Mouse (Mus musculus): ENCODE measurements around the gene Plcl1.

The Plcl1 gene

DNA sequence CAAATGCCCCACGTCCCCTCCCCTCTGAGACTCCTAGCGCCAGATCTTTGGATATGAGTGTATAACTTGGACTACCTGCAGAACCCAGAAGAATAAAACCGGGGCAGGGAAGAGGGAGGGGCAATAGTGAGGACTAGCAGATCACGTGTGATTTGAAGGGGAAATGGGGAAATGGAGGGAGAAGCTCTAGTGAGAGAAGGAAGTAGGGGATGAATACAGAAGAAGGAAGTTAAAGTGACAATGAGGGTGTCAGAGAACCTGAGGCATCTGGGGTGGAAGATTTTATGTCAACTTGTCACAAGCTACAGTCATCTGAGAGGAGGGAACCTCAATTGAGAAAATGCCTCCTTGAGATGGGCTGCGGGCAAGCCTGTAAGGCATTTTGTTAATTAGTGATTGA lies 119.4 kb downstream of the Plcl1 start:
- DNase-seq (ENCODE audit: low spot score), result no peak

DNA sequence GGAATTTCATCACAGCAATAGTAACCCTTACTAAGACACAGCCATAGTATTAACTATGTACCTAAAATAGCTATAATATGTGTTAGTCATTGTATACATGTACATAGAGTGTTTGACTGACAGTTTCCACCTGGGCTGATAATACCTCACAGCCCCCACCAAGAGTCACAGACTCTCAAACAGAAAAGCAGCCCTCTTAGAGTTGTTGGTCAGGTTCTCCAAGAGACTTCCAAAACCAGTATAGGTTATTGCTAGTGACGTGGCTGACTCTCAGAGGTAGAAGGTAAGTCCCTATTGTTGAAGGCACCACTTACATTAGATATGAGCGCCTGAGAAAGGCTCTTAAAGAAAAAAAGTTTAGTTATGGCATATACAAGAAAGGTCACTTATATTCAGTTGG lies 120.0 kb downstream of the Plcl1 start:
- no peak for DNase-seq (ENCODE audit: low spot score)

DNA sequence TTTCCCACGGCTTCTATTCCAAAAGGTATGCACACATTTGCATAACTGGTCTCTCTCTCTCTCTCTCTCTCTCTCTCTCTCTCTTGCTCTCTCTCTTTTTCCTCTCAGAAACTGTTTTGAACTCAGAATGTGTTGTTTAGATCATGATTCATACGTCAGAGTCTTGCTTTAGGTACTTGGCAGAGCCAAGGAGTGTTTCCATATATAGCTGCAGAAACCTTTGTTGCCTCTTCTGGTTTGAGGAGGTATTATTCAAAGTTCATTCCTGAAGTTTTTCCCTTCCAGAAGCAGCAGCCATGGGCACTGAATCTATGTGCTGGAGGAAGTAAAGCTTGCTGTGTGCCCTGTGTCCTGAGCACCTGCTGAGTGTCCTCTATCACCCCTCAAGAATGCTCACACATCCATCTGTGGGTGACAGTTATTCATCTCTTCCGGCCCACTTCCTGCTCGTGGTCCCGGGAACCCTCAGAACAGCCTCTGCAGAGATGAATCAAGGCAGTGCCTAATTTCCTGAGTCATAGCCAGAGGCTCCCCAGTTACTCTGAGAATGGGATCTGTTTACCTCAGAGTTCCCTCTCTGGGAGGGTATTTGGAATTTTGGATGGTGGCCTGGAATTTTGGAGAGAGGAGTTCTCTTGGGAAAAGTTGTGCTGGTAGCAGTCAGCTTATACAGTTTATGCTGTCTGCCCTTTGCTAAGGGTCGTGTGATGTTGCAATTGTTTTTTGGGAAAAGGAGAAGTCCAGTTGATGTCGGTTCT lies 123.0 kb downstream of the Plcl1 start:
- DNase-seq (ENCODE audit: low spot score), result no peak

DNA sequence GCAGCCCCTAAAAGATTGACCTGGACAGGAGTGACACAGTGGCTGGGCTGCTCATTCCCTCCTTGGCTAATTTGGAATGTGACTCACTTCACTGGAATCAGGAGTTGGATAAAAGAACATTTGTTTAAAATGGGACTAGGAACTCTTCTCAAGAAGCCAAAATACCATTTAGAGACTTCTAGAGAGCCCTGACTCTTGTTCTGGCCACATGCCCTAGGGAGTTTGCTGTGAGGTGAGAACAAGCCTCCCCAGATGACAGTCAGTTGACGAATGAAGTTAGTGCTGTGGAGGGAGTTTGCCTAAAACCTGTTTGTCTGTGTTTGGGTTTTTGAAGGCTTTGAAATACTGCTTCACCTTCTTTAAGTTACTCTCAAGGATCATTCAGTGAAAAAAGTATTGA lies 128.1 kb downstream of the Plcl1 start:
- no peak for DNase-seq (ENCODE audit: low spot score)

DNA sequence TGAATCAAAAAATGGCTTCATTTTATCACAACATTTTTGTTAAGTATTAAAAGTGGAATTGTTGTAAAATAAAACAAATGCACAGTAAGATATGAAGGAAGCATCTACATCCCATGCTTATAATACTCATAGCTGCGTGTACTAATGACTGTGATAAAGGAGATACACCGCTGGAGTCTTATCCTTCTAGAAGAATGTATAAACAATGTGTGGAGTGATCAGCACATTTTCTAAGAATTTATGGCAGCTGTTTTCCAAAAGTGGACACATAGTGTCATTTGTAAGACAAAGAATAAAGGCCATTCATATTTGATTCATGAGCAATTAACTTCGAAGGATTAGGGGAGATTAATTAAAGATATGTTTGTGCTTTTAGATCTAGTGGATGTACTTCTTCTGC lies 148.7 kb downstream of the Plcl1 start:
- no peak for DNase-seq (ENCODE audit: low spot score)

DNA sequence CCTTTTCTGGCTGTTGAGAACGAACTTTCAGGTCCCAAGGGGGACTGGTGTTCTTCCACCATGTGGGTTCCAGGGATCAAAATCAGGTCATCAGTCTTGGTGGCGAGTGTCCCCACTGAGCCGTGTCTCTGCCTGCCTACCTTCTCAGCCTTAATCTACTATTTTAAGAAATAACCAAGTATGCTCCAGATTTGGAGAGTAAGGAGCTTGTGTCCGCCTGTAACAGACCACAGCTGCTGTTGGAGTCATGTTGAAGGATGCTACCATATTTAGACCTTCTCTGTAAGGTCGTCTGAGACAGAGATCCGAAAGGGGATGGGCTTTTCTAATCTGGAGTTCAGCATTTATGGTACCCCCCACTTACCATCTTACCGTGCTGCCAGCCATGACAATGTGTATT lies 152.2 kb downstream of the Plcl1 start:
- no peak for DNase-seq (ENCODE audit: low spot score)

DNA sequence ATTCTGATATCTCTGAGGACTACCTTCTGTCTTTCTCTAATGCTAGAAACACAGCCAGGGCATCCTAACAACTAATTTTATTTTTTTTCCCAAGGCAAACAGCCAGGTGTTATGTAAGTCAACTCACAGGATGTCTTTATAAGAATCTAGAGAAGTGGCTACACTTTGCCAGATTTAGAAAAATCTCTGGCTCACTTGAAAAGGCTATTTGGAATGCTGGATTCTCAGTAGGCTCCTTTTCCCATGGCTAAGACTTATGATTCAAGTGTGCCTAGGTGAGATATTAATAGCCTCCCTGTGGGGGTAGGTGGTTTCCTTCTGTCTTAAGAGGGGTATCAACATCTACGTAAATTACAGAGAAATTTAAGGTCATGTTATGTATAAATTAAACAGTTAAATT lies 152.7 kb downstream of the Plcl1 start:
- no peak for DNase-seq (ENCODE audit: low spot score)

DNA sequence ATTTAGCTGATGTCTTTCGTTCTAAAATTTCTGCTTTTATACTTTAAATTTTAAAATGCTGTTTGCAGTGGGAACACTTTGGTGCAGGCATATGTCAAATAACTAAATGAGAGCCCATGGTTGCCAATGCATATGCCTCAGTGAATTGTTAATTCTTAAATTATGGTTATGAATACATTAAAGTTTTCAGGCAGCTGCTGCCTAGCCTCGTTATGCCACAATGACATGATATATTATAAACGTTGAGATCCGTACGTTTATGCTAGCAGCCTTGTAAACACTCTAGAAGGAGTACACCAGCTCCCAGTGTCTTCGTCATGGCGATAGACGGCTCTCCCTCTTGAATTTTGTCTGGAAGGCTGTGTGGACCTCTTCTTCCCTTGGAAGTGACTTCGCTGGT lies 154.3 kb downstream of the Plcl1 start:
- no peak for DNase-seq (ENCODE audit: low spot score)

DNA sequence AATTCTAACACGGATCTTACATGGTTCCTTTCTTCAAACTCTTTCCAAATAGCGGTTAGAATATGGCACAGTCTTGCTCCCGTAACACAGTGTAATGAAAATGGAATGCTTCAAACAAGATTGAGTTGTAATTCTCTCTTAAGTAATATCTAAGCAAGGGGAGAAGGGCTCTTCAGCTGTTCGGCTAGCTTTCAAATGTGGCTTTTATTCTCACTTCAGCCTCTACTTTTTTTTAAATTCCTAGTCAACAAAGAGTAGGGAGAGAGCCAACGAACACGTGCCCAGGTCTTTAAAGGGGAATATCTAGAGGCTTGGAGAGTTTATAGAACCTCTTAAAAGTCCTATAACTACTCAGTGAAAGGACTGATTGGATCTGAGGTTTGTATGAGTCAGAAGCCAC lies 160.2 kb downstream of the Plcl1 start:
- DNase-seq (ENCODE audit: low spot score), result no peak

DNA sequence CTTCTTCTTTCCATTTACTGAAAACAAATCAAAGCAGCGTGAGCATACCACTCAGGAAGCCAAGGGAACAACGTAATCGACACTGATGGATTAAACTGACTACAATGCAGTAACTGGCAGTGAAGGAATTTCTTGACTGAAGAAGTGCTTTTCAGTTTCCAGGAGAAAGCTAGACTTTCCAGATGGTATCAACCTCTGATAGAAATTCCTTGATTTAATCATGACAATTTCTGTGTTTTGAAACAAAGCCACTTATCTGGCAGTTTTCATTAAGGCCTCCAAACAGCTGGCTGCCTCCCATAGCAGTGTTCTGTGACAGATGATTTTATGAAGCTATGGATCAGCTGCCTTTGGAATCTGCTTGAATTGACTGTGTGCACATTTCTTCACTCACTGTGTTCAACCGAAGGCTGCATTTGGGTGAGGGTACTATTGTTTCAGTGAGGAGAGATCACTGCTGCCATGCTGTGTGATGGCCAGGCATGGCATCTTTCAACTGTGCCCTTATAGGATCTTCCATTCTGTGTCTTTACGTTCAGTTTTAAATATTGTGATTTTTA lies 162.2 kb downstream of the Plcl1 start:
- no peak for DNase-seq (ENCODE audit: low spot score)

DNA sequence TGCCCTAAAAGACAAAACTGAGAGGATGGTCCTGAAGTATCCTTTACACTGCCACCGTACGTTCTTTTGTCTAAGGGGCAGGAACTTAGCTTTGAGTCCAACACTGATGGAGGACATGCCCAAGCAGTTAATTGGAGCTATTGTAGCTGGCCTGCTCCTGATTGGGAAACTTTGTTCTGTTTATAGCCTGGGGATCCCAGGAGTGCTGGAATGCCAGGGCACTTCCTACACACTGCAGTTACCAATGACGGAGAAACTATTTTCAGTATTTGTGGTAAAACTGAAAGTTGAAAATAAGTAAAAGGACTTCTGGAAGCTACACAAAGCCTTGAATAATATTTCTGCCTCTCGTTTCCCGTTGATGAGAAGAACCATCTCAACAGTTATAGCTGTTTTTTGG lies 164.5 kb downstream of the Plcl1 start:
- DNase-seq (ENCODE audit: low spot score), result no peak

DNA sequence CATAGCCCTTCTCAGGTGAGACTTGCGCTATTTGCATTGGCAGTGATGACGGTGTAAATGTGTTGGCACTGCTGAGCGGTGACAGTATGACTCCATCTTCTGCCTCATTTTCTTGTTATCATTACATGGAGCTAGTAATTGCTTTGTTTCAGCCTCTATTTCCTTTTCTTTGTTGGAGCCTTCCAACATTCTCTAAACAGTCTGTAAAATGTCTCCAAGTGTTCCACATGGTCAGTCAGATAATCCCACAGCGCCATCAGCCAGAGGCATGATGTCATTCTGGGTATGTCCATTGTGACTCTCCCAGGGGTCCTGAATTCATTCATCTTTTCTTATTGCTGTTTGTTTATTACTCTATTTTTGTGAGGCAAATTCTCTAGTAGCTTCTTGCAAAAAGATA lies 165.7 kb downstream of the Plcl1 start:
- DNase-seq (ENCODE audit: low spot score), result no peak

DNA sequence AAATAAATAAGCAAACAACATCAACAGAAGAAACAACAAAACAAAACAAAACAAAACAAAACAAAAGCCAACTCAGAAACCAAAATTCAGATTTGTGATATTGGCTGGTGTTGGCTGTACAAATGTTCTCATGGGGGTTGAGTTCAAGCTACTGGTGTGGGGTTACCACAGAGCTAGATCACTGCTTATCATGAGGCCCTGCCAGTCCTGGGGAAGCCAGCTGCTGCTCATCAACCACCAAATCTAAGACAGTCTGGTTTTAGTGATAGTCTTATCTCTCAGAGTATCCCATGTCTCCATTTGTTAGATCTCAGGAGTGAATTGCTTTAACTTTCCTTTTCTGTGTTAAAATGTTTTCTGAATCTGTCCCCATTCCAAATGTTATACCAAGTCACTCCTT lies 166.5 kb downstream of the Plcl1 start:
- DNase-seq (ENCODE audit: low spot score), result no peak

DNA sequence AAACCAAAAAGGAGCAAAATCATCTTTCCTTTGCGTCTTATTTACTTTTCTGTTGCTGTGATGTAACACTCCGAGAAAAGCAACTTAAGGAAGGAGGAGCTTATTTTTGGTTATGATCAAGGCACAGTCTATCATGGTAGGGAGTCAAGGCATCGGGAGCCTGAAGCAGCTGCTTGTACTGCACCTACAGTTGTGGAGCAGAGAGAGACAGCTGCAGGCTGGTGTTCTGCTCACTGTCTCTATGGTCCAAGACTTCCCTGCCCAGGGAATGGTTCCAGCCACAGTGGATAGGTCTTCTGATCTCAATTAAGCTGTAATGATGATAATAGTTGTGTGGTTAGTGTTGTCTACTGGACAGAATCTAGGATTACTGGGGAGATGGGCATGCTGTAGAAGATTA lies 166.9 kb downstream of the Plcl1 start:
- DNase-seq (ENCODE audit: low spot score), result no peak

DNA sequence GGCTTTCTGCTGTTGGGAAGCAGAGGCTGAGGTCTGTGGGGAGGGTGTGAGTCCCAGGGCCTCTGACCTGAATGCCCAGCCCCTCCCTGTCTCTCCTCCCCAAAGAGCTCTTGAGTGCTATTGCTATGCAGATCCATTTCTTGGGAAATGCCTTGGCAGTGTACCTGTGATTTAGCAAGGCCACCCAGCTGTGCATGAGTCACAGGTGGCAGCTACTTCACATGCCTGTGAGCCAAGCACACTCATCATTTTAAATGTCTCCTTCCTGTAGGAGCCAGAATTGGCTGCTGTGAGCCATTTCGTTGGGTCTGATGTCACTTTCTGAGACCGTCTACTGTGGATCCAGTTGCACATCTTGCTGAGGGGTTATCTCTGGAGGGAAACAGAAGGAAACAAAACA lies 170.2 kb downstream of the Plcl1 start:
- no peak for DNase-seq (ENCODE audit: low spot score)

DNA sequence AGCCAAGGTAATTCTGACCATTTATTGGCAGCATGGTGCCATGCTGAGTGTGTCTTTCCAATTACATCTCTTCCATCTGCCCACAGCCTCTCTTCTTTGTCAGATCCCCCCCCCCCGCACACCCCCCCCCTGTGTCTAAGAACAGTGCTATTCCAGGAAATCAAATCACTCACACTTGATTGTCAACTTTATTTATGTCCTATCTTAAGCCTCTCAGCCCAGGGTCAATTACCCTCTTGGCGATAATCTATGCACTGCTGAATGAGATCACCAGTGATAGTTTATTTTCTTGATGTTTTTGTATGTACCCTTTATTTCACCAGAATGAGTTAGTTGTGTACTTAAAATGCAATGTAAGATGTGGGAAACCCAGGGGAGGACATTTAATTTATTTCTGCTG lies 176.0 kb downstream of the Plcl1 start:
- DNase-seq (ENCODE audit: low spot score), result no peak

DNA sequence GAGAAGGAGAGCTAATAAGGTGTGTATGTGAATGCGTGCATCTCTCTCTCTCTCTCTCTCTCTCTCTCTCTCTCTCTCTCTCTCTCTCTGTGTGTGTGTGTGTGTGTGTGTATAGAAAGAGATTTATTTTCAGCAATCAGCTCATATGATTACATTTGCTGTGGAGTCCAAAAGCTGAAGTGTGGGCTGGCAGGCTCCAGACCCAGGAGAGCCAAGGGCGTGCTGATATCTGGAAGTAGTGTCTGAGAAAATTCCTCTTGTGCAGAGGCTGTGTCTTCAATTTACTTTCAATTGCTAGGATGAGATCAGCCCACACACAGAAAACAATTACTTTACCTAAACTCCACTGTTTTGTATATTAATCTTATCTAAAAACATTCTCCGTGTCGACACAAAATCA lies 179.7 kb downstream of the Plcl1 start:
- no peak for DNase-seq (ENCODE audit: low spot score)

DNA sequence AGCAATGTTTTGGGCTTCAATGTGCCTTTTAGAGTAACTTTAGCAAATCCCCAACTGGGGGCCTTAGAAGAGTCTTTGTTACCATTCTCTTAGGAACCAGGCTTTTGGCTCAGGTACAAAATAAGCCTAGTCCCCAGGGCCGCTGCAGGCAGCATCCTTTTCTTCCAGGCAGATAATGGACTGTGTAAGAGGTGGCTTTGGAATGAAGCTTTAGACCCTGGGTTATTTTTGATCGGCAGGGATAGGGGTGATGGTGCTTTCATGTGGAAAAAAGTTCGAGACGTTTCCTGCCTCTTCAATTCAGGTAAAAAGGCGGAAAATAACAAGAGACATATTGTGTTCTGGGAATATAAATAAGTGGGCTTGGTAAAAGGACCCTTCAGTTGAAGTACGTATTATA lies 182.4 kb downstream of the Plcl1 start:
- no peak for DNase-seq (ENCODE audit: low spot score)

DNA sequence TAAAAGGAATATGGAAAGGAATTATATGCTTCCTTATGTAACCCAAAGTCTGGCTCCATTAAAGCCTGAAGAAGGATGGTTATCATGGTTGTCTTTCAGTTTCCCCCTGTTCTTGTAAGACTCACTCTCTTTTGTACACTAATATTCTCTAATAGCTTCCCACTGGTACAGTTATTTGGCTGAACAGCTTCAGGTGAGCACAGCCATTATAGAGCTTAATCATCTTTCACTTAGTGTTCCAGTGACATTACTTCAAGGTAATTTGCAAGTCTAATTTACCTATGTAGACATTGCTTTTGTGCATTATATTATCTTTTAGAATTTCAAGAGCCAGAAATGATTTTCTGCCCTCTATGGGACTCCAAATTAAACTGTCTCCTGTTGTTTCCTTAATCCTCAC lies 184.3 kb downstream of the Plcl1 start:
- no peak for DNase-seq (ENCODE audit: low spot score)

DNA sequence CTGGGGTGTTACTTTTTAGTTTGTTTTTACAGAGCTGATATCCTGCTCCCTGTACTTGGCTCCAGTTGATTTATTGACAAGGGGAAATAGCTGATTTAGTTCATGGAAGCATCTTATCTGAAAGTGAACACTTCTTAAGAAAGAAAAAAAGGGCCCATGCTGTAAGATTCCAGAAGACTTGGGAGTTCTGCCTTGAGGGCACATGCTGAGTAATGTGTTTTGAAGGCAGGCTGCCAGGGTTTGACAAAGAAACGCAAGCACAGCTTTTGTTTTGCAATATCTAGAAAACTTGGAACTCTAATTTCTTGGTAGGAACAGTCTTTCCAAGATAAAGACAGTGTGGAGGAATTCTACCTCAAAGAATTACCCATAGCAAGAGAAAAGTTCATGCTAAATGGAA lies 194.8 kb downstream of the Plcl1 start:
- no peak for DNase-seq (ENCODE audit: low spot score)

DNA sequence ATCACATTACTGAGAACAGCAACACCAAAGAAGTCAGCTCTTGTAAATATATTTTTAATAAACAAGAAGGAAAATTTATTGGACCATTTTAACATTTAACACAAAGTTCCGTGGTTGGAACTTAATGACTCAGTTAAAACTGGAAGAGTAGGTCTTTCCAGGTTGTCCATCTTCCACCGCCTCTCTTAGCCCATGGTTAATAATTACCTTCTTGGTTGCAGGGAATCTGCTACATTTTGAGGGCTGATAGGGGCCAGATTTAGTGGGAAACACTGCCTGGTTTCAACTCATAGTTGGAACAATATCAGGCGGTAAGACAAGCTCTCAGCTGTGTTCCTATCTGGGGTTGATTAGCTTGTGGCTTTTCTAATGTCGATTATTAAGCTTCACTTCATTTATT lies 198.9 kb downstream of the Plcl1 start:
- DNase-seq (ENCODE audit: low spot score), result no peak

DNA sequence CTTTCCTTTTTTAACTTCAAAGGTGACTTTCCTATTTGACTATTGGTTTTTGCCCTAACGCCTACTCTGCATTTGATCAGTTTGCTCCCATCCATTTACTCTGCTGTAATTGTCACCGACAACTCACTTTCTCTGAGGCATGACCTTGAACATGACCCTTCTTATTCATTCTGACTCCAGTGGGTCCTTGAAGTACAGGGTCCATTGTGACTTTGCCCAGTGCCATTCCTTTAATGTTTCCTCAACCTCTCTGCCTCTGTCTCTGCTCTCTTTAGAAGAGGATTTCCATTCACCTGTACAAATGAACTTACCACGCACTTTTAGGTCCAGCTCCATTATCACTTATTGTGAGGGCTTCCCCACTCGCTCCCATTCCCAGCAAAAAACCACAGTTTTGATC lies 199.7 kb downstream of the Plcl1 start:
- no peak for DNase-seq (ENCODE audit: low spot score)

DNA sequence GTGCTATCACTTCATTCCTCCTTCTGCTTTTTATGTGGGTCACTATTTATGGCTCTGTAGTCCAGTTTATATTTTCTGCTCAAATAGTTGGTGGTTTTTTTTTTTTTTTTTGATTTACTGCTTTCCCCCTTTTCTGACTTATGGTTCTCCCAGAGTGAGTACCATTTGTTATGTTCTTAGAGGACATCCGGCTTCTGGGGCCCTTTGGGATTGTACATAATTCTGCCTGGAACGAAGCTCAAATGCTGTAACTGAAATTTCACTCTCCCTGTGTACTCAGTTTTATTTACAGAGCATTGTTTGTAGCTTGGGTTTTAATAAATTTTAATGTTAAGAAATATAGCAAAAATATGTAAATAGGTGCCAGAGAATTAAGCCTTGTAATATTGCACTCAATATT lies 200.2 kb downstream of the Plcl1 start:
- no peak for DNase-seq (ENCODE audit: low spot score)

DNA sequence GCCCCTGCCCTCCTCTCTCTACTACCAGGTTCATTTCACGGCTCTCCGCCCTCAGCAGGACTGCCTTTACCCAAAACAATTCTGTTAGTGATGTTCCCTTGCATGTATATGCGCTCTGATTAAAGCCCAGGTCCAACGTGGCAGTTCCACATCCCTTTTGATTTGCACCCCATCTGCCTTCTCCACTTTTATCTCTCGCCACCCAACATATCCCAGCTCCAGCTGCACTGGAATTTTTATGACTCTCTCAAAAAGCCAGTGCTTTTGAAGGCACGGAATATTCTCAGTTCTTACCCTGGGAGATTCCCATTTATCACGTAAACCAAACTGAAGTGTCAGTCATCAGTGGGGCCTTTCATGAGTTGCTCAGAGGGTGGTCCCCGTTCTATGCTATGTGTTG lies 200.7 kb downstream of the Plcl1 start:
- peak; percentile 21 for DNase-seq (ENCODE audit: low spot score)

All from embryo, embryonic 10.5 days (tissue).